Mouse (Mus musculus) CH12F3 (cell line): Measurements from ENCODE around the gene Wdsub1.
"Not testable (repeated sequence)": the region's sequence is repeated elsewhere in the genome, so short reads cannot be mapped to it uniquely, and the experiment has no call there.

ENCODE experiments used
- in situ Hi-C: fragments of 300-500 bp; cut with MboI; formaldehyde crosslinking; loops from 2 replicates; pipeline ENCODE4 v1.14.3; 2020; ENCODE audit warnings: low sequenced_read_pairs

Wdsub1 gene

DNA sequence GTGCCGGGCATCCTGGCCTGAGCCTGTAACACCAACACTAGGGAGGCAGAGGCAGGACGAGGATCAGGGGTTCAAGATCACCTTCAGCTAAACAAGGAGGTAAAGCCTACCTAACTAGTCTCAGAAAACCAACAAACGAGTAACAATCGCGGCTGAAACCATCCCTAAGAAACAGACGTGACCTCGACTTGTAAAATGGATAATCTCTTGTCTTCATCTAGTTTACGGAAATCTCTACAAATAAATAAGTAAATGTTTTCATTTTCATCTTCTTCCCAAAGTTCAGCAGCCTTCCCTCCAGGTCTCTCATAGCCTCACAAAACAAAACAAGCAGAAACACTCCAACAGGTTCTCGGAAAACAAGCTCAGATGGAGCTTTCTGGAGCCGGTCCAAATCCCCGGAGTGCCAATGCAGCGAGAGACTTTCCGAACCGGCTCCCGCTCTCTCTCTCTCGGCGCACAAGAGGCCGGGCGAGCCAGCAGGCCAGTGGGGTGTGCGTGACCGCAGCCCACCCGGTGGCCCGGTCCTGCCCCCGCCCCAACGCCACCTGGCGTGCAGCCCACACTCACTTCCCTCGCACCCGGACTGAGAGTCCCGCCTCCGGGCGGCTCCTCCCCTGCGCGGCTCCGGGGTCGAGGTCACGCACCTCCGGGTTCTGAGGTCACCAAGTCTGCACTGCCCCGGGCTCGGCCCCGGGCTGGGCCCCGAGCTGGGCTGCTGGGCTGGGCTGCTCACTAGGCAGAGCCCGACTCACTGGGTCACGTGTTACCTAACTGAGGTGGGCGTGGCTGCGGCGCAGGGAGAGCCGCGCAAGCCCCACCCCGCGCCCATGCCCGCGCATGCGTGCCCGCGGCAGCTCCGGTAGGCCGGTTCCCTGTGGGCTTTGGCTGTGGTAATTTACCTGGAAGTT, at the start of gene Wdsub1:
TSS of gene Wdsub1 (minus strand) at position 761 of the 911 bp plus-strand sequence.
- in situ Hi-C loops, result no loop called here

DNA sequence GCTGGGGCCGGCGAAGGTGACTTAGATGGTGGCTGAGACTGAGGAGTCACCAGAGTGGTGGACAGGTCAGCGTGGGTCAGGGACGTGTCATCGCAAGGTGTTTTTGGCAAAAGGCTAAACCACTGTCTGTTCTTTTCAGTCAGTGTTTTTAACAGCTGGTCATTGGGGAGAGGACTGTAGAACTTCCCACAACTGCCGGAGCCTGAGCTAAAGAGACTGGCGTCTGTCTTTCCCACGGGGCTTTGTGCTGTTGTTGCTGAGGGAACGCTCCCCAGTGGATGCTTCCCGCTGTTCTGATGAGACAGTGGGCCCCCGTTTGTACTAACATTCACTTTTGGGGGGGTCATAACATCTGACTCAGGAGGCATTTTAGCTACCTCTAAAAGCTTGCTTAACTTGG, 31.2 kb upstream of the Wdsub1 start:
- in situ Hi-C loops, result no loop called here

DNA sequence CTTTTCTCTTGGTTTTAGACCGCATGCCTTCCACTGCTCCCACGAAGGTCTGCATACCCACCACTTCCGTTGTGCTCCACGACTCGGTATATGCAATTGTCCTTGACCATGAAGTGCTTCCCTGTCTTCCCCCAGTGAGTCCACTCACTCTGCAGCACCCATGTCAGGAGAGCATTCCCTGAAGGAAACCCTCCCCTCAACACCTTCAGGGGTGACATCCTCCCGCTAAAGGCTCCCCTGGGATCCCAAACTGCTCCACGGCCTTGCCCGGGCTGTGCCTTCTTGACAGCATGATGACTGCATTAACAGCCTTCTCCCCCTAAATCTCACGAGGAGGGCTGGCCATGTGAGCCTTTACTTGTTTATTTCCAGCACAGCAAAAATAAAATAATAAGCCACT, 25.7 kb upstream of the Wdsub1 start:
- in situ Hi-C loops, result no loop called here

DNA sequence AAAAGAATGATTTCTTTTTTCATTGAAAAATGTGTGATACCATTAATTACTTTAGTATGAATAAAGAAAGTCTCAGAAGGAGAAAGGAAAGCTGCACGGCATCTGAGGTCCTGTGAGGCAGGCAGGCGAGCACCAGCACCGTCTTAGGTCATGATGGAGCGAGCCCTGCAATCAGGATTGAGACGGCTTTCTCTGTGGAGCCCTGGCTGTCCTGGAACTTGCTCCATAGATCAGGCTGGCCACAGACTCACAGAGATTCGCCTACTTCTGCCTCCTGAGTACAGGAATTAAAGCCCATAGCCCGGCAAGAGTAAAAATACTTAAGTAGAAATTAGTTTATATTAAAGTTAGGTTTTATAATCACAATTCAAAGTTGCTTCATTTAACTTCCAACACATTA, 21.6 kb upstream of the Wdsub1 start:
- in situ Hi-C loops, result no loop called here

DNA sequence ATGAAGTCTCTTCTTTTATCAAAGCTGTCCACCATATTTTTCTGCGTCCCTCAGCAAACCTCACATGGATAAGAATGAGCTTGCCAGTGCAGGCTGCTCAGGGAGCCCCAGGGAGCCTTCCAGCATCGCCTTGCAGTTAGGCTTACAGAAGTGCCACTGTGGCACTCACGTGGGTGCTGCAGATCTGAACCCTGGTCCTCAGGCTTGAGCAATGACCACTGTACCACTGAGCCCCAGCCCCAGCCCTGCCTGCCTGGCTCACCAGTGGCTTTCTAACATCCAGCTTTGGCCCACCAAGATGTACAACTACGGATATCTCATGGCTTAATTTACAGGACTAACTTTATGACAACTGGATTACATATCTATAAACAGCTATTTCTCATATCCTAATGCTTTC, 16.3 kb upstream of the Wdsub1 start:
- in situ Hi-C loops, result no loop called here

DNA sequence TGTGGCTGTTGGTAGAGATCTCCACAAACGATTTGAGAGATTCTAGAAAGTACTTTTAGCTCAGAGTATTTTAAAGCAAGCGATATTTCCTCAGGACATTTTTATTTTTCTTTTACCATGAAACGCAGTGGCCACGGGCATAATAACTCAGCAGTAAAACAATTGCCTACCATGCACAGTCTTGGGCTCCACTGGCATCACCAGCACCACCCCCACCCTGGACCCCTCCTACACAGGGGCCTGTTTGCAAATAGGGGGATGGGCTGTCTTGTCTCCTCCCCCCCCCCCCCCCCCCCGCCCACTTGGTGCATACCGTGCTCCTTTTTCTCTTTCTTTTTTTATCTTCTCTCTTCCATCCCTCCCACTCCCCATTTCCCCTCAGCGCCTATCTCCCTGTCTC, 15.7 kb upstream of the Wdsub1 start:
- in situ Hi-C loops, result no loop called here

DNA sequence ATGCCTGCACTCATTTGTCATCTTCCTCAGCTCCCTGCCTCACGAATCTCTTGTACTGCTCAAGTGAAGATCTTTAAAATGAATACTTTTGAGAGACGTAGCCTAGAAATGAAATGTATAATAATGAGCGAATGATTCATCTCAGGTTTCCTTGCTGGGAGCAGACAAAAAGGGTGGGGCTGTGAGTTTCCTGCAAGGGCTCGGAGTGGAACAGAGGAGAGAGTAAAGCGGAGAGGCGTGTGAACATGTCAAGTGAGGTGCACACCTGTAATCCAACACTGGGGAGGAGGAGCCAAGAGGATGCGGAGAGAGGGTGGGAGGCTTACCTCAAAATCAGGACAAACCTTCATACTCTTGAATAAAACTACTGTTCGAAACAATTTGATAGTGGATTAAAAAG, 14.4 kb upstream of the Wdsub1 start:
- in situ Hi-C loops, result no loop called here

DNA sequence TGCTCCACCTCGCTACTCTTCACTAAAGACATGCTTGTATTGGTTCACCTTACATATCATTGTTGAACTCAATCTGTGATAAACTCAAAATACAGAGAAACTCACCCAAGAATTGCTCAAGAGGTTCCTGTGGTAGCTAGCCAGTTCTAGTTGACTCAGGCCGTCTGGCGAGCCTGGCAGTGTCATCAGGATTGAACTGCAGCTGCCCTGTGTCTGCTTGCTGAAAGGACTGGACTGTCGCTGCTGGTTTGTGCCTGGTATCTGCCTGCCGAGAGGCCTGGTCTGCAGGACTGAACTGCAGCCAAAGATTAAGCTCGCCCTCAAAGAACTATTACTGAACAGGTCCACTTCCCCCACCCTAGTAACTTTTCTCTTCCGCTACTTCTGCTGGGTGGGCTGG, 14.0 kb upstream of the Wdsub1 start:
- in situ Hi-C loops, result no loop called here

DNA sequence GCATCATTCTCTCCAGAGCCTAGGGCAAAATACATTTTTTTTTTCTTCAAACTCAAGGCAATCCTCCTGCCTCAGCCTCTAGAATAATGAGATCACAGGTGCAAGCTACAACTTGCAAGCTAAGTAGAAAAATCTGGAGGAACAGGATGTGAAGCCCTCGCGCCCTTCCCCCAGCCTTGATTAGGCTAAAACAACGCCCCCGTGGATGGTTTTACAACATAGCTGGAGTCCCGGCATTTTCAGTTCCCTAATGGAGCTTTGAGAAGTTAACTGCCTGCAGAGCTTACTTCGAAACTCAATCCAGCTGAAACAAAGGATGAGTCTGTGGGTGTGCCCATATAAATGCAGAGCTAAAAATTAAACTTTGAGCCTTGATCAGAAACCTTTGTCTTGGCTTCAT, 7.3 kb upstream of the Wdsub1 start:
- in situ Hi-C loops, result no loop called here

DNA sequence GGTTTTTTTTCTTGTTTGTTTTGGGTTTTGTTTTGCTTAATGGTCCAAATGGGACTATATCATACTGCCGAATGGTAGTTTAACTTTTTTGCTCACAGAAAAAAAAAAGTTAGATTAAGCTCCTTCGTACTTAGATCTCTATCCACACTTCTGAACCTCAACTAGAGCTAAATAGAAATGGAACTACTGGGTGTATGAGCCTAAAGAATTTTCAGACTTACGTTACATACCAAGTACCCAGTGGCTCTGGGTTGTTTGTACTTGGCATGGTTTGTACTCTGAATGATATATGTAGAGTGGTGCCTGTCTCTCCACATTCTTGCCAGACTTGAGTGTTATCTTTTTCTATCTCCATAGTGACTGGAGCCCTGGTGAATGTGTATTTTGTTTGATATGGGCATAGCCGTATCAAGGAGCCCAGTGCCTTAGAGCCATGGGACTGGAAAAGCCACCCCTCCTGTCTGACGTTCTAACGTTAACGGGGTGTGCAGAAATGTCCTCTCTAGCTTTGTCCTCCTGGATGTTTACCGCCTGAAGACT, 421 bp upstream of the Wdsub1 start:
- in situ Hi-C loops, result no loop called here

DNA sequence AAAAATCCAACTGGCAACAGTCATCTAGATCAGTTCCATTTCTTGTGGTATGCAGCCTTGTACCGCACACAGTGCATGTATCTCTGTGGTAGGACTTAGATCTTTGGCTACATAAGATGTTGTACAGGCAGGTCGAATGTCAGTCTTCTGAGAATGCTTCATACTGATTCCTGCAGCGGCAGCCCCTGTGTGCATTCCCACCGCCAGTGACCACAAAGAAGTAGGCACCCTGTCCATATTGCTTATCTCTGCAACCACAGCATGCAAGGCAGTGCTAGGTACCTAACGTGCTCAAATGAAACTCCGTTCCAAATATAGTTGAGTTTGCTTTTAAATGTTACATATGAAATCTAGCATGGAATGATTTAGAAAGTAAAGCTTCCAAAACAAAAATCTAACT, 987 bp downstream of the Wdsub1 start:
- in situ Hi-C loops, result no loop called here

DNA sequence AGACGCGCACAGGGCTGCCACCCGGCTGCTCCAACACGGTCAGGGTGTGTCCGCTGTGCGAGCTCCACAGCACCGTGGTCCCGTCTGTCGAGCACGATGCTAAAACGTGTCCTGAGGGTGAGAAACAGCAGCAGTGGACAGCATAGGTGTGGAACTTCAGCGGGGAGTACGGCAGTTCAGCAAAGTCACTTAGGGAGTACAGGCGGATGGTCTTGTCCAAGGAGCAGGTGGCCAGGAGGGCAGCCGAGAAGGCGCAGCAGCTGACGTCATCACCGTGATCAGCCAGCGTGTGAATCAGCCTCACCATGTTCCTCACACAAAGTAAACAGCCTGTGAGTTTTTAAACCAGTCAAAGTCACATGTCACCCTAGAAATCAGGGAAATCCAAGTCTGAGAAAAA, 4.2 kb downstream of the Wdsub1 start:
- in situ Hi-C loops, result no loop called here

DNA sequence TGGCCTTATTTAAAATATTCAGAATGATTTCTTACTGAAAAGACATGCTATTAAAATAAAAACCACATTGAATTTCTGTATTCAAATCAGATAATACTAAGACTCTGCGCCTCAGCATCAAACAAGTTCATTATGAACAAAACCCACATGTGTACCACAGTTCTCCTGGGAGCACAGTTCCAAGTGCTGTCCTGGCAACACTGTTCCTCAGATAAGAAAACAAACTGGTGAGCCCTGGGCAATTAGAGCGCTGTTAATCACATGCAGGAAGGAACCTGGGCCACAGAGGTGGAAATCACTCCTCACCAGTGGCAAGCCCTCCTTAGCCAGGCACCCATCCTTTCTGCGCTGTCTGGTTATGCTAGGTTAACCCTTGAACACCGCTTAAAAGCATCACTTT, 5.1 kb downstream of the Wdsub1 start:
- in situ Hi-C loops, result no loop called here

DNA sequence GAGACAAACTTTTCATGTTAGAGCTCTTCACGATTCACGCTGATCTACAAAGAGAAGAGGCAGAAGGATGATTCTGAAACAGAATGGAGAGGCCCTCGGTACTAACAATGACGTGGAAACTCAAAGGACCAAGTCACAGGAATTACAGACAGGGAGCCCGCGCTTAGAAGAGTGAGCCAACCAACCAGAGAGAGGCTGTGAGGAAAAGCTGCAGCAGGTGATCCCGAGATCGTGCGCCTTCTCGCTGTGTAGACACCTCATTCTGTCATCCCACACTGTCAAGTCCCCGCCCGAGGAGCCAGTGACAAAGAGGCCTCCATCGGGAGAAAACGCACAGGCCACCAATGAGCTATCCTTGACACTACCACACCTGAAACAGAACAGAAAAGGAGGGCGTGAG, 5.9 kb downstream of the Wdsub1 start:
- in situ Hi-C loops, result no loop called here

DNA sequence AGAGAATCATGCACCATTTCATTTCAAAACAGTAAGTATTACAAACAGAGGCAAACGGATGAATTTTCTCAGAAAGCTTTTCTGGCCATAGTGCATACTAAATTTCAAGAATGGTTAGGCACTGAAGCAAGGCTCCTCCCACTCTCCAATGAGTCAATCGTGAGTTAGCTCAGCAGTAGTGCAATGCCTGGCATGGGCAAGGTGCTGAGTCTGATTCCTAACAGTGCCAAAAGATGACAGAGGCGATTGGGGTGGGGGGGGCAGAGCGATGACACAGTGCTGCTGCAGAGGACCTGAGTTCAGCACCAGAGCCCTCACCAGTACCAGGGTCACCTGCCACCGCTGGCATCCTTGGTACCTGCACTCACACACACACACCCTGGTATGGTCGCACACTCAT, 11.9 kb downstream of the Wdsub1 start:
- in situ Hi-C loops, result no loop called here

DNA sequence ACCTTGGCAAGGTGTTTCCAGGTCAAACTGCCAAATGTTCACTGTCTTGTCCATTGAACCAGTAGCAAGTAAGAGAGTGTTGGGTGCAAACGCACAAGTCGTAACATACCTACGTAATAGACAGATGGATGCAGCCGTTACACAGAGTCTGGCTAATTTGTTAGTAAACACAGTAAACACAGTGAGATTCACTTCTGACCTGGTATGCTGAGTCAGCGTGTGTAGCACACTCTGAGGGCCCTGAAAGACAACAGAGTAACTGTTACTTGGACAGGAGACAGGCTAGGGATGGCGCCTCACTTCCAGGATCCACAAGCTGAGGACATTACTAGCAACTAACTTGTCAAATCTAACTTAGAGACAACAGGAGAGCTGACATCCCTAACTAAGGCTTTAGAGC, 19.8 kb downstream of the Wdsub1 start:
- in situ Hi-C loops, result no loop called here

DNA sequence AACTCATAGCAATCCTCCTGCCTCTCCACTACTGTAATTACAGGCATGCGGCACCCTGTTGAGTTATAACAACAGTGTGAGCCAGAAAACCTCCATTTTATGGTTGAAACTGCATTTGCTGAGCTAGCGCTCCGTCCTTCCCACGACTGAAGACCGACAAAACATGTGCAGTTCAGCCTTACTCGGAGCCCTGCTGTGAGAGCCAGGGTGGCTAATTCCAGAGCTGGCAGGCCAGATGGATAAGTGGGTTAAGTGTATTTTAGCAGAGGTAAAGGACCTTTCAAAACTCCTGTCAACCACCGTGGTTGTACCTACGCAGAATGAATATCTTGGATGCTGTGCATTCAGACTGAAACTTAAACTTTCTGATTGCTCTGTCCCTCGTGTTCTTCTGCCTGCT, 28.0 kb downstream of the Wdsub1 start:
- in situ Hi-C loops, result no loop called here

DNA sequence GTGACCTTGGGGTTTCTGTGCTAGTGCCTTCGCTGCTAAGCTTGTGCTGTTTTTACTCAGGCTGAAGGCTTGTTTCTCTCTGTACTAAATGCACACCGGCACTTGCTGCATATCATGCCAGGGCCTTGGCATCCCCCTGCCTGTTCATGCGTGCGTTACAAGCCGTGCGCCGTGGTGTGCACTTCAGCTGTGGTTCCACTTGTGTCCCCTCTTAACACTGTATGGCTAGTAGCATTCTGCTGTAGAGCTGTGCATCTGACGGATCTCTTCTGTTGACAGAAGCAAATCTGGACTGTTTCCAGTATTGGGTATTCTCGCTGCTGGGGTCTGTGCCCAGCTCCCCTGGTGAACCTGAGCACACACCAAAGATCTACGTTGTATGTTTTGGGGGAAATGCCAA, 28.8 kb downstream of the Wdsub1 start:
- in situ Hi-C loops, result no loop called here

DNA sequence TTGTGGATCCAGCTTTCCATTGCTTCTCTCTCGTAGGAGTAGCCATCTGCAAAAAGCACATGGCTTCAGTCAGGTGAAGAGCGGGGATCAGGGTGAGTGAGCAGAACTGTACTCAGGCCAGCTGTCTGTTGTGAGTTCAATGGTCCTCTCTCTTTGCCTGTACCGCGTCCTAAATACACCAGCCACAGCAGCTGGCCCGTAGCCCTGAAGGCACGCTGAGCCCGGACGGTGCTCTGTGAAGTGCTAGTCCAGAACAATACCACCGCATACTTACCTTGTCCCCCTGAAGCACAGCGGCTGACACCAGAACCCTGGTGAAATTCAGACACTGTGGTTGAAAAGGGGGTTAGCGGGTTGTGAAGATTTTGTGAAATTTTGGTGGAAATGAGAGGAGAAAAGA, 29.5 kb downstream of the Wdsub1 start:
- in situ Hi-C loops, result no loop called here

DNA sequence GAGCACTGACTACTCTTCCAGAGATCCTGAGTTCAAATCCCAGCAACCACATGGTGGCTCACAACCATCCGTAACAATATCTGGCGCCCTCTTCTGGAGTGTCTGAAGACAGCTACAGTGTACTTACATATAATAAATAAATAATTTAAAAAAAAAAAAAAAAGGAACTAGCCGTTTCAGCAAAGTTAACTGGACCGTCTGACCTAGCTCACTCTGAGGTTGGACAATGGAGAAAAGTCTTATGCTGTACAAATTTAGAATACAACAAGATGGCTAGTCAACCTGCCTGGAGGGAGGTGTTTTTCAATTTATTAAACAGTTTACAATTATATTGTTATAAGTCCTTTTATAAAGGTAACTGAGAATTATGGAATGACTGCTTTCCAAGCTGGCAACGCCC, 30.5 kb downstream of the Wdsub1 start:
- in situ Hi-C loops, result not testable (repeated sequence)

DNA sequence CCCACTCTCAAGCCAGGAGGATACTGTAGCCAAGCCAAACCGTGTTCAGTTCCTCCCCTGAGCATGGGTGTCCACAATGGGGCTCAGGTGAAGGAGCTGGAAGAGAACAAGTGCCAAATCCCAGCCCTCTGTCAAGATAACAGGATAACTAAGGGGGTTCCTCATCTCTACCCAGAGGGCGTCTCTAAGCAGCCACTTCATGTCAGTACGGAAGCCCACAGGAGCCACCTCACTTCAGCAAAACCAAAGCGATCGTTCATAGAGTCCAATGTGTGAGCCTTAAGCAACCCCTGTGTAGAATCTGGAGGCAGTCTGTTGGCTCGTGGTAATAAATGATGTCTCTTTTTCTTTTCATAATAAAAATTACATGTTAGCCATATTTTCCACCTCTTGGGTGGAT, 38.5 kb downstream of the Wdsub1 start:
- in situ Hi-C loops, result no loop called here

DNA sequence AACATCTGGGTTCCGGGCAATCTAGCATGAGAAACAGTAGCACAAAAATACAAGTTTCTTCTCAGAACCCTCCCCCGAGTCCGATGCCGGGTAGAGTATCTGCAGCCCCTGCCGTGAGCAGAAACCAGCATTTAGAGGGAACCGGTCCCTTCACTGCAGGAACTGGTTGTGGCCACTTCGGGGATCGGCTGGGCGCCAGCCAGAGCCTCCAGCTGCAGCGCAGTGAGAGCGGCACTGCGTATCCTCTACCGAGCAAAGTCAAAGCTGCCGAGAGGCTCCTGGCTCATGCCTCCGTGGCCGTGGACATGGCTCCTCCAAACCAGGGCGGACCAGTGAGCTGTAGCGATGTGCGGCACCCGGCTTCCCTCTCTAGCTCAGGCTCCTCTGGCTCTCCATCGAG, 39.2 kb downstream of the Wdsub1 start:
- in situ Hi-C loops, result no loop called here

DNA sequence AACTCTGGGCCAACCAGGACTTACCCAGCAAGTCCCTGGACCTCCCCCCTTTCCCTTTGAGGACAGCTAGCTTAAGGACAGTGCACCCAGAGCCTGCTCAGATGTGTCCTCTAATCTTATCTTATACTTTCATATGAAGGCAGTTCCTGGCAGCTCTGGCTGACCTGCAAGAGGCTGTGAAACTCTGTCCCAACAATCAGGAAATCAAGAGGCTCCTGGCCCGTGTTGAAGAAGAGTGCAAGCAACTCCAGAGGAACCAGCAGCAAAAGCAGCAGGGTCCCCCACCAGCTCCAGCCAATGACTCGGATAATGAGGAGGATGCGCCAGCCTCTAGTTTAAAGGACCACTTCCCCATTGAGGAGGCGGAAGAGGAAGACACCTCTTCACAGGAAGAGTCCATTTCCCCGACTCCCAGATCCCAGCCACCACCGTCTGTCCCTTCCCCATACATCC, 39.8 kb downstream of the Wdsub1 start:
- in situ Hi-C loops, result no loop called here
